Mouse (Mus musculus): Measurements from ENCODE around the gene Aadacl3. TPM values are rescaled to one million over a fixed set of nuclear protein-coding genes. Genes with fewer than 3 reads are reported as not detected.

The Aadacl3 gene
- polyA plus RNA-seq (2015; fragmentation: Nextera tagmentation; extraction: Ambion mirVana) = not detected in 2 replicates

- Histone ChIP-seq H3K9me3 (replicated peaks) (peaks cover 62% of the 10 kb centered on the region), H3K36me3 (ENCODE audit: poor library complexity, severe bottlenecking) (no peaks in the 10 kb centered on the region), H3K27ac (no peak within 1 kb of the TSS), H3K27me3 (no peaks in the 10 kb centered on the region), H3K4me2 (no peak within 1 kb of the TSS), H3K9ac (no peak within 1 kb of the TSS), H3K4me1 (no peaks in the 10 kb centered on the region), H3K4me3 (no peak within 1 kb of the TSS)
- WGBS = 75% methylated on average over 3 of the region's 3 CpGs
- ATAC-seq = no peak
Measured at GRCm38 (mm10) chr4:144463656-144464055, at the start of gene Aadacl3. Aadacl3 (minus strand) TSS chr4:144463756.

GRCm38 (mm10) chr4:144506518-144506917 lies 43.0 kb upstream of the Aadacl3 start:
- Histone ChIP-seq H3K4me1 (no peaks in the 10 kb centered on the region), H3K9me3 (replicated peaks) (peaks cover 44% of the 10 kb centered on the region), H3K36me3 (ENCODE audit: poor library complexity, severe bottlenecking) (no peaks in the 10 kb centered on the region), H3K4me2 (no peak overlapping the region), H3K27me3 (no peaks in the 10 kb centered on the region), H3K27ac (no peak overlapping the region), H3K4me3 (no peak overlapping the region), H3K9ac (no peak overlapping the region)
- no peak for ATAC-seq
- WGBS = 88% methylated on average over 1 of the region's 1 CpGs

GRCm38 (mm10) chr4:144493331-144493730 lies 29.8 kb upstream of the Aadacl3 start:
- ATAC-seq = no peak
- H3K27ac ChIP-seq = no peak overlapping the region
- H3K9me3 ChIP-seq (replicated peaks) = peaks cover 55% of the 10 kb centered on the region
- no peaks in the 10 kb centered on the region for H3K27me3 ChIP-seq
- H3K4me2 ChIP-seq = no peak overlapping the region
- no peaks in the 10 kb centered on the region for H3K4me1 ChIP-seq
- no peaks in the 10 kb centered on the region for H3K36me3 ChIP-seq (ENCODE audit: poor library complexity, severe bottlenecking)
- no peak overlapping the region for H3K9ac ChIP-seq
- no peak overlapping the region for H3K4me3 ChIP-seq

GRCm38 (mm10) chr4:144468091-144468490 lies 4.5 kb upstream of the Aadacl3 start:
- H3K27me3 ChIP-seq = no peaks in the 10 kb centered on the region
- 78% methylated on average over 1 of the region's 1 CpGs for WGBS
- H3K27ac ChIP-seq = no peak overlapping the region
- H3K9ac ChIP-seq = no peak overlapping the region
- peaks cover 48% of the 10 kb centered on the region for H3K9me3 ChIP-seq (replicated peaks)
- H3K4me2 ChIP-seq = no peak overlapping the region
- no peak for ATAC-seq
- H3K4me1 ChIP-seq = no peaks in the 10 kb centered on the region
- H3K36me3 ChIP-seq (ENCODE audit: poor library complexity, severe bottlenecking) = no peaks in the 10 kb centered on the region
- no peak overlapping the region for H3K4me3 ChIP-seq

GRCm38 (mm10) chr4:144465206-144465605 lies 1.6 kb upstream of the Aadacl3 start:
- Histone ChIP-seq H3K9me3 (replicated peaks) (peaks cover 55% of the 10 kb centered on the region), H3K4me3 (no peak overlapping the region), H3K36me3 (ENCODE audit: poor library complexity, severe bottlenecking) (no peaks in the 10 kb centered on the region), H3K4me2 (no peak overlapping the region), H3K4me1 (no peaks in the 10 kb centered on the region), H3K27me3 (no peaks in the 10 kb centered on the region), H3K9ac (no peak overlapping the region), H3K27ac (no peak overlapping the region)
- 76% methylated on average over 2 of the region's 2 CpGs for WGBS
- ATAC-seq = no peak

- no peak for ATAC-seq
- Histone ChIP-seq H3K36me3 (ENCODE audit: poor library complexity, severe bottlenecking) (no peaks in the 10 kb centered on the region), H3K27ac (no peak within 1 kb of the TSS), H3K27me3 (no peaks in the 10 kb centered on the region), H3K4me3 (no peak within 1 kb of the TSS), H3K4me2 (no peak within 1 kb of the TSS), H3K4me1 (no peaks in the 10 kb centered on the region), H3K9me3 (replicated peaks) (peaks cover 68% of the 10 kb centered on the region), H3K9ac (no peak within 1 kb of the TSS)
- 74% methylated on average over 2 of the region's 2 CpGs for whole genome bisulfite sequencing
Measured at GRCm38 (mm10) chr4:144453217-144453616, 10.3 kb downstream of the Aadacl3 start, which contains the start of gene Gm9944. Gm9944 (minus strand) TSS chr4:144453317.

GRCm38 (mm10) chr4:144448546-144448945 lies 15.0 kb downstream of the Aadacl3 start:
- Histone ChIP-seq H3K36me3 (ENCODE audit: poor library complexity, severe bottlenecking) (no peaks in the 10 kb centered on the region), H3K27me3 (no peaks in the 10 kb centered on the region), H3K27ac (no peak overlapping the region), H3K4me2 (no peak overlapping the region), H3K9ac (no peak overlapping the region), H3K4me1 (no peaks in the 10 kb centered on the region), H3K9me3 (replicated peaks) (peaks cover 43% of the 10 kb centered on the region), H3K4me3 (no peak overlapping the region)
- ATAC-seq = no peak
- 79% methylated on average over 2 of the region's 2 CpGs for WGBS

- Histone ChIP-seq H3K9me3 (replicated peaks) (peaks cover 41% of the 10 kb centered on the region), H3K4me2 (no peak overlapping the region), H3K4me1 (no peaks in the 10 kb centered on the region), H3K27me3 (no peaks in the 10 kb centered on the region), H3K4me3 (no peak overlapping the region), H3K27ac (no peak overlapping the region), H3K36me3 (ENCODE audit: poor library complexity, severe bottlenecking) (no peaks in the 10 kb centered on the region), H3K9ac (no peak overlapping the region)
- 79% methylated on average over 1 of the region's 1 CpGs for WGBS
- no peak for ATAC-seq
Measured at GRCm38 (mm10) chr4:144441582-144441981, 22.0 kb downstream of the Aadacl3 start.

GRCm38 (mm10) chr4:144441095-144441494 lies 22.5 kb downstream of the Aadacl3 start:
- Histone ChIP-seq H3K9me3 (replicated peaks) (peaks cover 40% of the 10 kb centered on the region), H3K36me3 (ENCODE audit: poor library complexity, severe bottlenecking) (no peaks in the 10 kb centered on the region), H3K27ac (no peak overlapping the region), H3K4me2 (no peak overlapping the region), H3K27me3 (no peaks in the 10 kb centered on the region), H3K4me1 (no peaks in the 10 kb centered on the region), H3K9ac (no peak overlapping the region), H3K4me3 (no peak overlapping the region)
- WGBS = 92% methylated on average over 4 of the region's 4 CpGs
- no peak for ATAC-seq

GRCm38 (mm10) chr4:144438672-144439071 lies 24.9 kb downstream of the Aadacl3 start, which contains the start of gene 1700012P22Rik:
1700012P22Rik (minus strand) TSS chr4:144438772.
- Histone ChIP-seq H3K27ac (no peak within 1 kb of the TSS), H3K9ac (no peak within 1 kb of the TSS), H3K36me3 (ENCODE audit: poor library complexity, severe bottlenecking) (no peaks in the 10 kb centered on the region), H3K4me3 (no peak within 1 kb of the TSS), H3K4me2 (no peak within 1 kb of the TSS), H3K4me1 (no peaks in the 10 kb centered on the region), H3K27me3 (no peaks in the 10 kb centered on the region), H3K9me3 (replicated peaks) (peaks cover 39% of the 10 kb centered on the region)
- no peak for ATAC-seq

GRCm38 (mm10) chr4:144433216-144433615 lies 30.3 kb downstream of the Aadacl3 start:
- 91% methylated on average over 5 of the region's 5 CpGs for WGBS
- H3K9me3 ChIP-seq (replicated peaks) = peaks cover 27% of the 10 kb centered on the region
- no peak overlapping the region for H3K9ac ChIP-seq
- no peaks in the 10 kb centered on the region for H3K4me1 ChIP-seq
- no peak overlapping the region for H3K4me2 ChIP-seq
- no peak for ATAC-seq
- H3K27me3 ChIP-seq = no peaks in the 10 kb centered on the region
- no peak overlapping the region for H3K4me3 ChIP-seq
- H3K36me3 ChIP-seq (ENCODE audit: poor library complexity, severe bottlenecking) = no peaks in the 10 kb centered on the region
- H3K27ac ChIP-seq = no peak overlapping the region

GRCm38 (mm10) chr4:144430723-144431122 lies 32.8 kb downstream of the Aadacl3 start:
- no peak overlapping the region for H3K4me2 ChIP-seq
- no peak for ATAC-seq
- no peak overlapping the region for H3K27ac ChIP-seq
- H3K9me3 ChIP-seq (replicated peaks) = peaks cover 24% of the 10 kb centered on the region
- no peaks in the 10 kb centered on the region for H3K27me3 ChIP-seq
- 89% methylated on average over 2 of the region's 2 CpGs for WGBS
- H3K9ac ChIP-seq = no peak overlapping the region
- no peaks in the 10 kb centered on the region for H3K36me3 ChIP-seq (ENCODE audit: poor library complexity, severe bottlenecking)
- no peak overlapping the region for H3K4me3 ChIP-seq
- H3K4me1 ChIP-seq = no peaks in the 10 kb centered on the region

GRCm38 (mm10) chr4:144428868-144429267 lies 34.7 kb downstream of the Aadacl3 start:
- Histone ChIP-seq H3K36me3 (ENCODE audit: poor library complexity, severe bottlenecking) (no peaks in the 10 kb centered on the region), H3K9ac (no peak overlapping the region), H3K27ac (no peak overlapping the region), H3K27me3 (no peaks in the 10 kb centered on the region), H3K4me2 (no peak overlapping the region), H3K4me1 (no peaks in the 10 kb centered on the region), H3K9me3 (replicated peaks) (peaks cover 29% of the 10 kb centered on the region), H3K4me3 (no peak overlapping the region)
- WGBS = 27% methylated on average over 3 of the region's 3 CpGs
- ATAC-seq = no peak

All from forebrain, embryonic 13.5 days (tissue).